Mouse (Mus musculus) testis, postnatal 10 days (tissue): Measurements from ENCODE around the gene Rab31.
A peak's percentile ranks its signal among the peaks of the same experiment; 100 is the strongest.

Source experiments
- DNase-seq: peaks from one replicate; pipeline ENCODE4 v3.0.0; 2021; ENCODE audit warnings: low spot score

Rab31 gene

GRCm38 (mm10) chr17:65771951-65772934, at the start of gene Rab31:
TSS of gene Rab31 (minus strand) at chr17:65772752.
- peak; percentile 88 for DNase-seq

- no peak for DNase-seq
Observed at GRCm38 (mm10) chr17:65820197-65820596, 47.6 kb upstream of the Rab31 start.

- no peak for DNase-seq
Observed at GRCm38 (mm10) chr17:65813763-65814162, 41.2 kb upstream of the Rab31 start.

- no peak for DNase-seq
Observed at GRCm38 (mm10) chr17:65811032-65811431, 38.5 kb upstream of the Rab31 start.

- DNase-seq, result no peak
Observed at GRCm38 (mm10) chr17:65806416-65806815, 33.9 kb upstream of the Rab31 start.

- DNase-seq, result no peak
Observed at GRCm38 (mm10) chr17:65805966-65806365, 33.4 kb upstream of the Rab31 start.

GRCm38 (mm10) chr17:65802026-65802425, 29.5 kb upstream of the Rab31 start:
- no peak for DNase-seq

GRCm38 (mm10) chr17:65800451-65800850, 27.9 kb upstream of the Rab31 start:
- no peak for DNase-seq

- DNase-seq, result no peak
Observed at GRCm38 (mm10) chr17:65799353-65799752, 26.8 kb upstream of the Rab31 start.

GRCm38 (mm10) chr17:65798446-65798845, 25.9 kb upstream of the Rab31 start:
- DNase-seq, result no peak

- DNase-seq, result no peak
Observed at GRCm38 (mm10) chr17:65796056-65796455, 23.5 kb upstream of the Rab31 start.

- no peak for DNase-seq
Observed at GRCm38 (mm10) chr17:65794096-65794850, 21.7 kb upstream of the Rab31 start.

- DNase-seq, result no peak
Observed at GRCm38 (mm10) chr17:65793307-65793930, 20.9 kb upstream of the Rab31 start.

GRCm38 (mm10) chr17:65791161-65791560, 18.6 kb upstream of the Rab31 start:
- DNase-seq, result no peak

GRCm38 (mm10) chr17:65789576-65789975, 17.0 kb upstream of the Rab31 start:
- DNase-seq, result no peak

- no peak for DNase-seq
Observed at GRCm38 (mm10) chr17:65788542-65789291, 16.2 kb upstream of the Rab31 start.

- no peak for DNase-seq
Observed at GRCm38 (mm10) chr17:65787261-65787660, 14.7 kb upstream of the Rab31 start.

GRCm38 (mm10) chr17:65786225-65786624, 13.7 kb upstream of the Rab31 start:
- no peak for DNase-seq

GRCm38 (mm10) chr17:65785707-65786106, 13.2 kb upstream of the Rab31 start:
- DNase-seq, result no peak

GRCm38 (mm10) chr17:65784610-65785140, 12.1 kb upstream of the Rab31 start:
- no peak for DNase-seq
